Mouse (Mus musculus): ENCODE results near the gene Cntnap5b. TPM values are rescaled to one million over a fixed set of nuclear protein-coding genes. Genes with fewer than 3 reads are reported as not detected.

Gene Cntnap5b
- polyA plus RNA-seq, 1 experiment: 56.1 TPM

GRCm38 (mm10) chr1:100079812-100080211, 307.2 kb downstream of the Cntnap5b start:
- no peak overlapping the region for H3K27ac ChIP-seq (ENCODE audit: control insufficient read depth, insufficient read depth, low read depth, low read length)
- H3K4me1 ChIP-seq (ENCODE audit: control insufficient read depth, insufficient read depth, low read length): no peaks in the 10 kb centered on the region
- no peaks in the 10 kb centered on the region for H3K27me3 ChIP-seq (ENCODE audit: control insufficient read depth, insufficient read depth, low read length)
- no peaks in the 10 kb centered on the region for H3K36me3 ChIP-seq (ENCODE audit: control insufficient read depth, insufficient read depth, low read length)
- TF ChIP-seq POLR2A (IDR thresholded peaks at IDR 0.05; ENCODE audit: control insufficient read depth, low read depth, low read length) (no peak), CTCF (IDR thresholded peaks at IDR 0.05; ENCODE audit: control insufficient read depth, insufficient read depth, insufficient replicate concordance, low read depth, low read length) (no peak)
- no peak overlapping the region for H3K4me3 ChIP-seq (ENCODE audit: control insufficient read depth, low read depth, low read length)

GRCm38 (mm10) chr1:100100516-100100915, 328.0 kb downstream of the Cntnap5b start:
- TF ChIP-seq POLR2A (IDR thresholded peaks at IDR 0.05; ENCODE audit: control insufficient read depth, low read depth, low read length) (no peak), CTCF (IDR thresholded peaks at IDR 0.05; ENCODE audit: control insufficient read depth, insufficient read depth, insufficient replicate concordance, low read depth, low read length) (no peak)
- no peak overlapping the region for H3K4me3 ChIP-seq (ENCODE audit: control insufficient read depth, low read depth, low read length)
- H3K27me3 ChIP-seq (ENCODE audit: control insufficient read depth, insufficient read depth, low read length): no peaks in the 10 kb centered on the region
- no peaks in the 10 kb centered on the region for H3K4me1 ChIP-seq (ENCODE audit: control insufficient read depth, insufficient read depth, low read length)
- no peak overlapping the region for H3K27ac ChIP-seq (ENCODE audit: control insufficient read depth, insufficient read depth, low read depth, low read length)
- no peaks in the 10 kb centered on the region for H3K36me3 ChIP-seq (ENCODE audit: control insufficient read depth, insufficient read depth, low read length)

DNA sequence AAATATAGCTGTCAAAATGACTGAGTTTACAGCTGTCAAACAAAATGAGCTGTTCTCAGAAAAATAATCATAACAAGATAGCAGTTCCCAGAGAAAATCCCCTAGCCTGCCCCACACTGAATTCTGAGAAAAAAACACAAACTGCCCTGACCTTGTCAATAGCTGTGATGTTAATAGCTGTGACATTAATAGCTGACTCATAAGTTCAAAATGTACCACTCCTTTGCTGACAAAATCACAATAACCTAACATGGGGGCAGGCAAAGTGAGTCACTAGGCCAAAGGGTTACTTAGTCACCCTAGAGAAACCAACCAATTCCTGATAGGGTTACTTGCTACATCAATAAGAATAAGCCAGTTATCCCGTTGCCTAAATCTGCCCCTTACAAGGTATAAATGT, 328.5 kb downstream of the Cntnap5b start:
- Histone ChIP-seq H3K36me3 (ENCODE audit: control insufficient read depth, insufficient read depth, low read length) (no peaks in the 10 kb centered on the region), H3K27ac (ENCODE audit: control insufficient read depth, insufficient read depth, low read depth, low read length) (no peak overlapping the region), H3K4me1 (ENCODE audit: control insufficient read depth, insufficient read depth, low read length) (no peaks in the 10 kb centered on the region), H3K27me3 (ENCODE audit: control insufficient read depth, insufficient read depth, low read length) (no peaks in the 10 kb centered on the region), H3K4me3 (ENCODE audit: control insufficient read depth, low read depth, low read length) (no peak overlapping the region)
- no peak for TF ChIP-seq POLR2A (IDR thresholded peaks at IDR 0.05; ENCODE audit: control insufficient read depth, low read depth, low read length)
- no peak for TF ChIP-seq CTCF (IDR thresholded peaks at IDR 0.05; ENCODE audit: control insufficient read depth, insufficient read depth, insufficient replicate concordance, low read depth, low read length)

DNA sequence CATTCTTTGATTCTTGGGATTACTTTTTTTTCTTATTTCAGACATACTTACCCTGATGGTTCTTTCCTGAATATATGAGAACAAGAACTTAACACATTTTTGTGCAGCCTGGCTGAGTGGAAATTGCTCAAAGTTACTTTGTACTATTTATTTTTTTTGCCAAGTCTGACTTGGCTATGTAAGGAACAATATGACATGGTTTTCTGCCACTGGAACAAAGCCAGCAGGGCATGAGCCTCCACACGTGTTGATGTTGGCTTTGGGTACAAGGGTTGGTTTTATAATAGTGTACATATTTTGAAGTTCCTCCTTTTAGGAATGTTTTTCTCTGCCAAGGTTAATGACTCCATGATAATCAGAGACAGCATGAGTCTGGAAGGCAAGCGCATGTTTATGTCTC, 331.8 kb downstream of the Cntnap5b start:
- no peak for TF ChIP-seq CTCF (IDR thresholded peaks at IDR 0.05; ENCODE audit: control insufficient read depth, insufficient read depth, insufficient replicate concordance, low read depth, low read length)
- no peak for TF ChIP-seq POLR2A (IDR thresholded peaks at IDR 0.05; ENCODE audit: control insufficient read depth, low read depth, low read length)
- Histone ChIP-seq H3K4me3 (ENCODE audit: control insufficient read depth, low read depth, low read length) (no peak overlapping the region), H3K27me3 (ENCODE audit: control insufficient read depth, insufficient read depth, low read length) (no peaks in the 10 kb centered on the region), H3K36me3 (ENCODE audit: control insufficient read depth, insufficient read depth, low read length) (no peaks in the 10 kb centered on the region), H3K4me1 (ENCODE audit: control insufficient read depth, insufficient read depth, low read length) (no peaks in the 10 kb centered on the region), H3K27ac (ENCODE audit: control insufficient read depth, insufficient read depth, low read depth, low read length) (no peak overlapping the region)

- no peak for TF ChIP-seq POLR2A (IDR thresholded peaks at IDR 0.05; ENCODE audit: control insufficient read depth, low read depth, low read length)
- no peak for TF ChIP-seq CTCF (IDR thresholded peaks at IDR 0.05; ENCODE audit: control insufficient read depth, insufficient read depth, insufficient replicate concordance, low read depth, low read length)
- H3K36me3 ChIP-seq (ENCODE audit: control insufficient read depth, insufficient read depth, low read length): no peaks in the 10 kb centered on the region
- H3K27ac ChIP-seq (ENCODE audit: control insufficient read depth, insufficient read depth, low read depth, low read length): no peak overlapping the region
- no peaks in the 10 kb centered on the region for H3K4me1 ChIP-seq (ENCODE audit: control insufficient read depth, insufficient read depth, low read length)
- no peak overlapping the region for H3K4me3 ChIP-seq (ENCODE audit: control insufficient read depth, low read depth, low read length)
- no peaks in the 10 kb centered on the region for H3K27me3 ChIP-seq (ENCODE audit: control insufficient read depth, insufficient read depth, low read length)
Observed at GRCm38 (mm10) chr1:100122410-100122935, 349.9 kb downstream of the Cntnap5b start.

- Histone ChIP-seq H3K27me3 (ENCODE audit: control insufficient read depth, insufficient read depth, low read length) (no peaks in the 10 kb centered on the region), H3K4me1 (ENCODE audit: control insufficient read depth, insufficient read depth, low read length) (no peaks in the 10 kb centered on the region), H3K27ac (ENCODE audit: control insufficient read depth, insufficient read depth, low read depth, low read length) (no peak overlapping the region), H3K36me3 (ENCODE audit: control insufficient read depth, insufficient read depth, low read length) (no peaks in the 10 kb centered on the region), H3K4me3 (ENCODE audit: control insufficient read depth, low read depth, low read length) (no peak overlapping the region)
- no peak for TF ChIP-seq CTCF (IDR thresholded peaks at IDR 0.05; ENCODE audit: control insufficient read depth, insufficient read depth, insufficient replicate concordance, low read depth, low read length)
- TF ChIP-seq POLR2A (IDR thresholded peaks at IDR 0.05; ENCODE audit: control insufficient read depth, low read depth, low read length): no peak
Observed at GRCm38 (mm10) chr1:100163588-100164357, 391.2 kb downstream of the Cntnap5b start.

DNA sequence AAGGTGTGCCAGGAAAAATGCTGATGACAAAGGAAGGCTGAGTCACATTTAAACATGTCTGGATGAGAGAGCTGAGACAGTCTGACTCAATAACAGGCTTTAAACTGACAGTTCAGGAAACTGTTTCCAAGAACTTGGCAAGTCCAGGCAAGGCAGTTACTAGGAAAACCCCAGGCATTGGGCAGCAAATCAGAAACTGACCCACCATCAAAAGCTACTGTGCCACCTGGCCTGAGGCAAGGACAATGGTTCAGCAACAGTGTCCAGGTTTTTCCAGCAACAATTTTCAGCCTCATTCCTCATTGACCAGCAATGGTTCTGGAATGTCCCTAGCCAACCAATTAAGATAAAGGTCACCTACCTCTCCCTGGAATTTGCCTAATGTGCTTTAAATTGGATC, 399.0 kb downstream of the Cntnap5b start:
- no peak overlapping the region for H3K4me3 ChIP-seq (ENCODE audit: control insufficient read depth, low read depth, low read length)
- no peaks in the 10 kb centered on the region for H3K36me3 ChIP-seq (ENCODE audit: control insufficient read depth, insufficient read depth, low read length)
- no peaks in the 10 kb centered on the region for H3K27me3 ChIP-seq (ENCODE audit: control insufficient read depth, insufficient read depth, low read length)
- no peaks in the 10 kb centered on the region for H3K4me1 ChIP-seq (ENCODE audit: control insufficient read depth, insufficient read depth, low read length)
- TF ChIP-seq CTCF (IDR thresholded peaks at IDR 0.05; ENCODE audit: control insufficient read depth, insufficient read depth, insufficient replicate concordance, low read depth, low read length) (no peak), POLR2A (IDR thresholded peaks at IDR 0.05; ENCODE audit: control insufficient read depth, low read depth, low read length) (no peak)
- no peak overlapping the region for H3K27ac ChIP-seq (ENCODE audit: control insufficient read depth, insufficient read depth, low read depth, low read length)
